Mouse (Mus musculus): Measurements from ENCODE around the gene P2rx6.

GRCm38 (mm10) chr16:17524156-17524555 is 37.5 kb upstream of the P2rx6 start:
- TF ChIP-seq CTCF (conservative IDR thresholded peaks at IDR 0.05; ENCODE audit: insufficient read depth, insufficient read length, low read depth, low read length) (no peak), POLR2A (IDR thresholded peaks at IDR 0.05; ENCODE audit: low read depth, low read length) (no peak)

All from kidney, adult 2 months (tissue).